Mouse (Mus musculus) heart, postnatal 0 days (tissue): Measurements from ENCODE around the gene Prtg. TPM values are rescaled to one million over a fixed set of nuclear protein-coding genes. Genes with fewer than 3 reads are reported as not detected.

Experiments
- ATAC-seq: fragments of 200-750 bp; cut with Nextera tagmentation; 2 replicates; pipeline ENCODE4 v1.8.0; 2017; ENCODE audit warnings: low read depth, moderate number of reproducible peaks, moderate library complexity; ENCODE audit not compliant: insufficient read depth
- DNase-seq: peaks from one replicate; pipeline ENCODE4 v3.0.0-alpha.2; 2016; ENCODE audit warnings: low spot score
- H3K27ac ChIP-seq: fragments of 300-500 bp; sonication (generic); 2 replicates; pipeline ENCODE4 v1.5.1; 2014; ENCODE audit warnings: low read depth, mild to moderate bottlenecking
- H3K27me3 ChIP-seq: fragments of 300-500 bp; sonication (generic); 2 replicates; pipeline ENCODE4 v1.6.1; 2014; ENCODE audit warnings: low read length, mixed read lengths; ENCODE audit not compliant: control insufficient read depth, insufficient read depth
- H3K36me3 ChIP-seq: fragments of 300-500 bp; sonication (generic); replicated peaks from 2 replicates; pipeline ENCODE4 v1.6.1; 2014; ENCODE audit warnings: low read length, mixed read lengths; ENCODE audit not compliant: control insufficient read depth, insufficient read depth
- H3K4me1 ChIP-seq: fragments of 300-500 bp; sonication (generic); 2 replicates; pipeline ENCODE4 v1.6.1; 2014; ENCODE audit warnings: antibody characterized with exemption; ENCODE audit not compliant: control insufficient read depth, insufficient read depth
- H3K4me2 ChIP-seq: fragments of 300-500 bp; sonication (generic); 2 replicates; pipeline ENCODE4 v1.6.1; 2014; ENCODE audit warnings: low read depth, mild to moderate bottlenecking, low read length, moderate library complexity
- H3K4me3 ChIP-seq: fragments of 300-500 bp; sonication (generic); 2 replicates; pipeline ENCODE4 v1.5.1; 2014; ENCODE audit warnings: low read depth, low read length
- H3K9ac ChIP-seq: fragments of 300-500 bp; sonication (generic); replicated peaks from 2 replicates; pipeline ENCODE4 v1.6.1; 2014; ENCODE audit warnings: low read depth, low read length, mixed read lengths
- H3K9me3 ChIP-seq: fragments of 300-500 bp; sonication (generic); replicated peaks from 2 replicates; pipeline ENCODE4 v1.6.1; 2016; ENCODE audit warnings: low read length; ENCODE audit not compliant: control insufficient read depth
- CTCF ChIP-seq: IDR thresholded peaks from 2 replicates; pipeline ENCODE4 v1.5.1; 2016; ENCODE audit warnings: antibody characterized with exemption, control low read depth, low read depth
- EP300 ChIP-seq: IDR thresholded peaks from 2 replicates; pipeline ENCODE4 v1.6.1; 2016; ENCODE audit warnings: antibody characterized with exemption, low read depth
- WGBS: fragments of 180-500 bp; shearing (Covaris S2); extraction: QIAGEN DNeasy Blood & Tissue Kit; methylation state at CpG from one replicate; pipeline ENCODE4 v1.1.7; 2014; 5-methylcytosine and 5-hydroxymethylcytosine counted together
- polyA plus RNA-seq: library from polyadenylated mRNA; unstranded; fragments of >200 nt; fragmentation: Nextera tagmentation; extraction: Ambion mirVana; gene quantifications from 2 replicates; pipeline ENCODE4 v1.2.1, GENCODE M21; 2015
- total RNA-seq: library from RNA; depleted of rRNA; stranded (reverse); fragments of >200 nt; gene quantifications from 2 replicates; pipeline ENCODE4 v1.2.3, GENCODE M21; 2014; ENCODE audit warnings: low replicate concordance

The Prtg gene
- total and polyA plus RNA-seq, 2 experiments from 2014 or later = 0.04 to 0.31 TPM

- DNase-seq = no peak
- Histone ChIP-seq H3K36me3 (no peaks in the 10 kb centered on the region), H3K27ac (no peak overlapping the region), H3K9ac (no peak overlapping the region), H3K4me2 (no peak overlapping the region), H3K4me3 (no peak overlapping the region), H3K4me1 (no peaks in the 10 kb centered on the region), H3K9me3 (no peaks in the 10 kb centered on the region), H3K27me3 (no peaks in the 10 kb centered on the region)
- TF ChIP-seq CTCF (no peak), EP300 (no peak)
- no peak for ATAC-seq
- 74% methylated on average over 3 of the region's 4 CpGs for WGBS
Measured at GRCm38 (mm10) chr9:72775022-72775421, 31.7 kb upstream of the Prtg start.

DNA sequence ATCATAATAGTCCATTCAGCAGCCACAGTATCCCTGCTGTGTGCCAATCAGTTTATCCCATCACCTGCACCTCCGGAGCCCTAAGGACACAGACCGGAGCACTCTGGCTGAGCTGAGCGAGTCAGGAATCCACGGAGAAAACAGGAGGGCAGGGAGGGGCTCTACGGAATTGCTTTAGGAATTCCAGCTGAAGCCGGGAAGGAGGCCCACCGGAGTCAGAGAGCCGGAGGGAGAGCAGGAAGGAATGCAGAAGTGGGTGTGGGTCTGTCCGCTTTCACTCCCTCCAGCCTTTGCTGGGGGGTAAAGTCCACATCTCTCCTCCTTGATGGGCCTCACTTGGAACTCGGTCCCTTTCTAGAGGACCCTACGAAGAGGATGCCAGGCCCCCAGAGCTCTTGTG, 27.7 kb upstream of the Prtg start:
- no peak for TF ChIP-seq EP300
- no peak for TF ChIP-seq CTCF
- no peak overlapping the region for H3K27ac ChIP-seq
- DNase-seq (no peak), ATAC-seq (no peak)
- no peaks in the 10 kb centered on the region for H3K9me3 ChIP-seq
- H3K36me3 ChIP-seq = no peaks in the 10 kb centered on the region
- no peaks in the 10 kb centered on the region for H3K4me1 ChIP-seq
- no peaks in the 10 kb centered on the region for H3K27me3 ChIP-seq
- WGBS = 37% methylated on average over 11 of the region's 11 CpGs
- H3K9ac ChIP-seq = no peak overlapping the region
- H3K4me2 ChIP-seq = no peak overlapping the region
- H3K4me3 ChIP-seq = no peak overlapping the region

GRCm38 (mm10) chr9:72779733-72780132, 26.9 kb upstream of the Prtg start:
- TF ChIP-seq EP300 = no peak
- no peak for TF ChIP-seq CTCF
- Histone ChIP-seq H3K9me3 (no peaks in the 10 kb centered on the region), H3K4me1 (no peaks in the 10 kb centered on the region), H3K9ac (no peak overlapping the region), H3K4me2 (peak overlapping the region; percentile 1; the same call in 1 of the 2 replicates), H3K4me3 (no peak overlapping the region), H3K27ac (no peak overlapping the region), H3K36me3 (no peaks in the 10 kb centered on the region), H3K27me3 (no peaks in the 10 kb centered on the region)
- 8% methylated on average over 4 of the region's 4 CpGs for WGBS
- ATAC-seq (peak; percentile 41), DNase-seq (no peak)

GRCm38 (mm10) chr9:72780694-72781093, 26.0 kb upstream of the Prtg start:
- no peak for DNase-seq
- Histone ChIP-seq H3K9me3 (no peaks in the 10 kb centered on the region), H3K9ac (no peak overlapping the region), H3K36me3 (no peaks in the 10 kb centered on the region), H3K4me3 (no peak overlapping the region), H3K4me1 (no peaks in the 10 kb centered on the region), H3K27ac (no peak overlapping the region), H3K4me2 (0 out of 2 replicates have a peak overlapping the region, but pooled peaks have one; percentile 1), H3K27me3 (no peaks in the 10 kb centered on the region)
- 14% methylated on average over 5 of the region's 5 CpGs for WGBS
- no peak for TF ChIP-seq EP300
- TF ChIP-seq CTCF = no peak
- no peak for ATAC-seq

DNA sequence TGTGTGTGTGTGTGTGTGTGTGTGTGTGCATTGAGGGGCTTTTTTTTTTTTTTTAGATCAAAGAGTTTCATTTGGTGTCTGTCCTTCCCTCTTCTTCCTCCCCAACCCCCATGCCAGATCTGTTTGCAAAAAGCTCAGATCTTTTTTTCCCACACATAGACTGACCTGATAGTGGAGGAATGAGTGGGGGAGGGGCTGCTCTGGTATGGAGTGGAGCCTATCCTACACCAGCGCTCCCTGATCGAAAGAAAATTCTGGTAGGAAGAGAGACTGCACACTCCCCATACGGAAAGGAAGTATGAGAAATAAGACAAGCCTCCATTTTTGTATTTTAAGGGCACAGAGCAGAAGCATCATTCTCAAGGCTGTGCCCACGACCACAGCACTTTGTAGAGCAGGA, 25.2 kb upstream of the Prtg start:
- DNase-seq = no peak
- ATAC-seq = no peak
- Histone ChIP-seq H3K9me3 (no peaks in the 10 kb centered on the region), H3K4me1 (no peaks in the 10 kb centered on the region), H3K27ac (no peak overlapping the region), H3K4me3 (no peak overlapping the region), H3K4me2 (no peak overlapping the region), H3K9ac (no peak overlapping the region), H3K36me3 (no peaks in the 10 kb centered on the region), H3K27me3 (no peaks in the 10 kb centered on the region)
- 18% methylated on average over 4 of the region's 4 CpGs for WGBS
- TF ChIP-seq CTCF = no peak
- TF ChIP-seq EP300 = no peak

DNA sequence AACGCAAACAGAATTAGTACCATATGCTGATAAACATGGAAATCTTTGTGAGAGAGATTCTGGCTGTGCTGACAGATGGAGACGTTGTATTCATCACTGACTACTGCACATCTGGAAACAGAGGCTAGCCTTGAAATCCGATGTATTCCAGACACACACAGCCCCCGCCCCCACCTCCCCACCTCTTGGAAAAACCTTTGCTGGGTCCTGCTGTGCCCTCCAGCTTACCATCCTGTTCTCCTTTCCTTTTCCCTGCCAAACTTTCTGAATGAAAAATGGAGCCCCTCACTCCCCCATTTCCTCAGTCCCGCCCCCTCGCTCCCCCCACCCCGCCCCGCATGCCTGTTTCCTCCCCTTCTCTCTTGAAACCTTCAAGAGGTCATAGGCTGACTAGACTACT, 24.6 kb upstream of the Prtg start:
- TF ChIP-seq EP300 (no peak), CTCF (no peak)
- 23% methylated on average over 8 of the region's 8 CpGs for WGBS
- Histone ChIP-seq H3K9me3 (no peaks in the 10 kb centered on the region), H3K9ac (no peak overlapping the region), H3K4me1 (no peaks in the 10 kb centered on the region), H3K36me3 (no peaks in the 10 kb centered on the region), H3K4me3 (no peak overlapping the region), H3K27ac (no peak overlapping the region), H3K27me3 (no peaks in the 10 kb centered on the region), H3K4me2 (no peak overlapping the region)
- no peak for ATAC-seq
- no peak for DNase-seq
